Mouse (Mus musculus) forebrain, embryonic 16.5 days (tissue): Measurements from ENCODE around the gene Fgf14. TPM values are rescaled to one million over a fixed set of nuclear protein-coding genes. Genes with fewer than 3 reads are reported as not detected.
"Not testable (repeated sequence)": the region's sequence is repeated elsewhere in the genome, so short reads cannot be mapped to it uniquely, and the experiment has no call there.

Experiments used
- ATAC-seq: fragments of 200-750 bp; cut with Nextera tagmentation; 2 replicates; pipeline ENCODE4 v1.8.0; 2017; ENCODE audit warnings: mild to moderate bottlenecking, moderate library complexity
- H3K27ac ChIP-seq: fragments of 300-500 bp; sonication (generic); 2 replicates; pipeline ENCODE4 v1.5.1; 2014; ENCODE audit warnings: low read length, control low read depth
- H3K27me3 ChIP-seq: fragments of 300-500 bp; sonication (generic); replicated peaks from 2 replicates; pipeline ENCODE4 v1.6.1; 2014; ENCODE audit warnings: low read length; ENCODE audit not compliant: control insufficient read depth, insufficient read depth
- H3K36me3 ChIP-seq: fragments of 300-500 bp; sonication (generic); 2 replicates; pipeline ENCODE4 v1.6.1; 2014; ENCODE audit not compliant: control insufficient read depth, insufficient read depth
- H3K4me1 ChIP-seq: fragments of 300-500 bp; sonication (generic); replicated peaks from 2 replicates; pipeline ENCODE4 v1.6.1; 2014; ENCODE audit warnings: low read length; ENCODE audit not compliant: control insufficient read depth, insufficient read depth
- H3K4me2 ChIP-seq: fragments of 300-500 bp; sonication (generic); 2 replicates; pipeline ENCODE4 v1.6.1; 2014; ENCODE audit warnings: mild to moderate bottlenecking, low read length, control low read depth
- H3K4me3 ChIP-seq: fragments of 300-500 bp; sonication (generic); replicated peaks from 2 replicates; pipeline ENCODE4 v1.5.1; 2014; ENCODE audit warnings: mild to moderate bottlenecking, low read length, control low read depth
- H3K9ac ChIP-seq: fragments of 300-500 bp; sonication (generic); replicated peaks from 2 replicates; pipeline ENCODE4 v1.6.1; 2014; ENCODE audit warnings: low read depth, low read length, control low read depth
- H3K9me3 ChIP-seq: fragments of 300-500 bp; sonication (generic); 2 replicates; pipeline ENCODE4 v1.6.1; 2016; ENCODE audit warnings: low read length; ENCODE audit not compliant: control insufficient read depth
- WGBS: fragments of 180-500 bp; shearing (Covaris S2); extraction: QIAGEN DNeasy Blood & Tissue Kit; methylation state at CpG from one replicate; pipeline ENCODE4 v1.1.7; 2014; 5-methylcytosine and 5-hydroxymethylcytosine counted together
- polyA plus RNA-seq: library from polyadenylated mRNA; unstranded; fragments of >200 nt; fragmentation: Nextera tagmentation; extraction: Ambion mirVana; gene quantifications from 2 replicates; pipeline ENCODE4 v1.2.1, GENCODE M21; 2015

Fgf14 gene
- polyA plus RNA-seq, 1 experiment from 2014 or later = 37.6 TPM

- H3K9ac ChIP-seq = no peak overlapping the region
- H3K27me3 ChIP-seq = no peaks in the 10 kb centered on the region
- H3K36me3 ChIP-seq = no peaks in the 10 kb centered on the region
- no peak overlapping the region for H3K4me3 ChIP-seq
- no peaks in the 10 kb centered on the region for H3K4me1 ChIP-seq
- H3K27ac ChIP-seq = no peak overlapping the region
- no peaks in the 10 kb centered on the region for H3K9me3 ChIP-seq
- H3K4me2 ChIP-seq = no peak overlapping the region
- 84% methylated on average over 1 of the region's 1 CpGs for WGBS
- no peak for ATAC-seq
These were observed 164.9 kb downstream of the Fgf14 start for GRCm38 (mm10) chr14:124512009-124512408.

- Histone ChIP-seq H3K4me3 (no peak overlapping the region), H3K4me1 (no peaks in the 10 kb centered on the region), H3K9ac (no peak overlapping the region), H3K4me2 (no peak overlapping the region), H3K9me3 (no peaks in the 10 kb centered on the region), H3K36me3 (no peaks in the 10 kb centered on the region), H3K27me3 (no peaks in the 10 kb centered on the region), H3K27ac (no peak overlapping the region)
- 97% methylated on average over 1 of the region's 1 CpGs for WGBS
- ATAC-seq = no peak
These were observed 188.0 kb downstream of the Fgf14 start for GRCm38 (mm10) chr14:124488971-124489370.

- H3K36me3 ChIP-seq = no peaks in the 10 kb centered on the region
- H3K9ac ChIP-seq = no peak overlapping the region
- H3K9me3 ChIP-seq = no peaks in the 10 kb centered on the region
- H3K27ac ChIP-seq = no peak overlapping the region
- no peaks in the 10 kb centered on the region for H3K4me1 ChIP-seq
- no peak overlapping the region for H3K4me3 ChIP-seq
- WGBS = 68% methylated on average over 1 of the region's 1 CpGs
- no peak overlapping the region for H3K4me2 ChIP-seq
- H3K27me3 ChIP-seq = no peaks in the 10 kb centered on the region
- ATAC-seq = no peak
These were observed 191.7 kb downstream of the Fgf14 start for GRCm38 (mm10) chr14:124485261-124485660.

GRCm38 (mm10) chr14:124474066-124474667 lies 202.8 kb downstream of the Fgf14 start:
- H3K27me3 ChIP-seq = no peaks in the 10 kb centered on the region
- ATAC-seq = no peak
- H3K4me2 ChIP-seq = no peak overlapping the region
- H3K9ac ChIP-seq = no peak overlapping the region
- H3K4me3 ChIP-seq = no peak overlapping the region
- no peak overlapping the region for H3K27ac ChIP-seq
- 78% methylated on average over 2 of the region's 2 CpGs for WGBS
- no peaks in the 10 kb centered on the region for H3K36me3 ChIP-seq
- H3K9me3 ChIP-seq = no peaks in the 10 kb centered on the region
- H3K4me1 ChIP-seq = no peaks in the 10 kb centered on the region

- no peaks in the 10 kb centered on the region for H3K9me3 ChIP-seq
- ATAC-seq = no peak
These were observed 206.0 kb downstream of the Fgf14 start for GRCm38 (mm10) chr14:124470909-124471308.

GRCm38 (mm10) chr14:124455120-124455519 lies 221.8 kb downstream of the Fgf14 start:
- Histone ChIP-seq H3K36me3 (no peaks in the 10 kb centered on the region), H3K27ac (no peak overlapping the region), H3K4me1 (no peaks in the 10 kb centered on the region), H3K4me3 (no peak overlapping the region), H3K27me3 (no peaks in the 10 kb centered on the region), H3K4me2 (no peak overlapping the region), H3K9me3 (no peaks in the 10 kb centered on the region), H3K9ac (no peak overlapping the region)
- no peak for ATAC-seq
- WGBS = 97% methylated on average over 1 of the region's 1 CpGs

More at GRCm38 (mm10) chr14:124470909-124471308, 206.0 kb downstream of the Fgf14 start:
- Histone ChIP-seq H3K4me3 (no peak overlapping the region), H3K9ac (no peak overlapping the region), H3K27me3 (no peaks in the 10 kb centered on the region), H3K4me2 (no peak overlapping the region), H3K27ac (no peak overlapping the region), H3K4me1 (no peaks in the 10 kb centered on the region), H3K36me3 (no peaks in the 10 kb centered on the region)
- 76% methylated on average over 2 of the region's 2 CpGs for WGBS

GRCm38 (mm10) chr14:124446096-124446840 lies 230.7 kb downstream of the Fgf14 start:
- 74% methylated on average over 2 of the region's 2 CpGs for WGBS

GRCm38 (mm10) chr14:124444831-124445230 lies 232.1 kb downstream of the Fgf14 start:
- no peak overlapping the region for H3K27ac ChIP-seq
- no peak overlapping the region for H3K9ac ChIP-seq
- no peak for ATAC-seq
- no peaks in the 10 kb centered on the region for H3K4me1 ChIP-seq
- no peaks in the 10 kb centered on the region for H3K9me3 ChIP-seq
- H3K4me3 ChIP-seq = no peak overlapping the region
- H3K27me3 ChIP-seq = no peaks in the 10 kb centered on the region
- no peaks in the 10 kb centered on the region for H3K36me3 ChIP-seq
- no peak overlapping the region for H3K4me2 ChIP-seq

More at GRCm38 (mm10) chr14:124446096-124446840, 230.7 kb downstream of the Fgf14 start:
- Histone ChIP-seq H3K27me3 (no peaks in the 10 kb centered on the region), H3K36me3 (no peaks in the 10 kb centered on the region), H3K4me3 (no peak overlapping the region), H3K27ac (no peak overlapping the region), H3K9ac (no peak overlapping the region), H3K4me1 (no peaks in the 10 kb centered on the region), H3K9me3 (no peaks in the 10 kb centered on the region), H3K4me2 (no peak overlapping the region)
- ATAC-seq = no peak

- H3K4me1 ChIP-seq, H3K27me3 ChIP-seq, H3K4me2 ChIP-seq, ATAC-seq, H3K27ac ChIP-seq, H3K4me3 ChIP-seq, H3K9me3 ChIP-seq, H3K36me3 ChIP-seq, H3K9ac ChIP-seq: not testable (repeated sequence)
- WGBS = 49% methylated on average over 3 of the region's 3 CpGs
These were observed 237.6 kb downstream of the Fgf14 start for GRCm38 (mm10) chr14:124439298-124439697.
